Mouse (Mus musculus): Measurements from ENCODE around the gene Pde2a.

DNA sequence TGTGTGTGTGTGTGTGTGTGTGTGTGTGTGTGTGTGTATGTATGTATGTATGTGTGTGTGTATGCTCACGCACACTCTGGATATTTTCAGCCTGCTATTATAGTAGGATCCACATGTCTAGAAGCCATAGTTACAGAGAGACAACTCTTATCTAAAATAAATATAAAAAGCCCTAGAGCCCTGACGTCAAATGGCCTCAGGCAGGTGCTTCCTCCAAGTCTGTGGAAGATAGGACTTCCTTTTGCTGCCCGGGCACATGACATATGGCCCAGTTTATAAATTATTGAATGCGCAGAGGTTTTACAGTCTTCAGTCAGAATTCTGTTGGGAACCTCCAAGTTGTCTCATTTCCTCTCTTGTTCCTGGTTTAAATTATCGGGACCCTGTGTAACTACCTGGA is 119.2 kb downstream of the Pde2a start:
- TF ChIP-seq CTCF (IDR thresholded peaks at IDR 0.05; ENCODE audit: extremely low read depth, insufficient read length, insufficient replicate concordance, low read depth, low read length) (no peak), POLR2A (IDR thresholded peaks at IDR 0.05; ENCODE audit: low read depth, low read length) (no peak)

Data from small intestine, adult 2 months (tissue).